Mouse (Mus musculus): ENCODE data around the gene Oaf. TPM values are rescaled to one million over a fixed set of nuclear protein-coding genes. Genes with fewer than 3 reads are reported as not detected.

Gene Oaf
- polyA plus RNA-seq, 1 experiment from 2014 or later, result 7.9 TPM

DNA sequence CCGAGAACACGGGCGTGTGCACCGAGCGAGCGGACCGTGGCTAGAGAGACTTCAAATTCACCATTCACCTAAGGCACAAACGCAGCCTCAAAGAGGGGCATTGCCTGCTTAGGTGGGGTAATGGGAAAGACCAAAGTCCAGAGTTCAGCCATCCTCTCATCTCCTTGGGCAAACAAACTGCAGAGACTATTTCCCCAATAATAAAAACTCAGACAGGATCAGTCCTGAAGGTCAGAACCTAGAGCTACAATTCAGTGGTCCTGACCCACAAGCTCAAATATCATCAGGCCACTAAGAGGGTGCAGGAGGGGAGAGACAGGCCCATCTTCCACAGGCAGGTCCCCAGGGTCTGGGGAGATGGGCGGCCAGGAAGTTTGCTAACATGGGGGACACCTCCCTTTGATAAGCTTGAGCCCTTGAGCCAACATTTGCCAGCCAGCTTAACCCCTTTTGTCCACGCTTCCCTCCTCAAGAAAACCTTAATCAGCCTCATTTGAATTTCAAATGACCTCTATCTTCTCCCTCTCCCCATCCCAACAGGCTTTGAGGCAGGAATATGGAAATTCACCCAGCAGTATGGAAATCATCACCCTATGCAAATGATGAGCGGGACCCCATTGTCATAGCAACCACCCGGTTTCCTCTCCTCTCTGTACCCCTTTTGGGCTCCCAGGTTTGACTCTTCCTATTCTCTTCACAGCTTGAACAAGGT, 51.2 kb downstream of the Oaf start:
- ATAC-seq (ENCODE audit: low FRiP score) (no peak), DNase-seq (ENCODE audit: low spot score) (no peak)
- Histone ChIP-seq H3K4me1 (replicated peaks; ENCODE audit: control insufficient read depth, insufficient read depth, low read length) (peaks cover 9% of the 10 kb centered on the region; the same call in 1 of the 2 replicates), H3K4me3 (replicated peaks; ENCODE audit: low read length) (no peak overlapping the region), H3K9me3 (ENCODE audit: control insufficient read depth, low read length) (no peaks in the 10 kb centered on the region), H3K9ac (no peak overlapping the region), H3K27me3 (ENCODE audit: control insufficient read depth, insufficient read depth, low read length) (no peaks in the 10 kb centered on the region), H3K36me3 (replicated peaks; ENCODE audit: control insufficient read depth, insufficient read depth) (no peaks in the 10 kb centered on the region), H3K27ac (no peak overlapping the region), H3K4me2 (replicated peaks) (no peak overlapping the region)
- 56% methylated on average over 12 of the region's 12 CpGs for WGBS

DNA sequence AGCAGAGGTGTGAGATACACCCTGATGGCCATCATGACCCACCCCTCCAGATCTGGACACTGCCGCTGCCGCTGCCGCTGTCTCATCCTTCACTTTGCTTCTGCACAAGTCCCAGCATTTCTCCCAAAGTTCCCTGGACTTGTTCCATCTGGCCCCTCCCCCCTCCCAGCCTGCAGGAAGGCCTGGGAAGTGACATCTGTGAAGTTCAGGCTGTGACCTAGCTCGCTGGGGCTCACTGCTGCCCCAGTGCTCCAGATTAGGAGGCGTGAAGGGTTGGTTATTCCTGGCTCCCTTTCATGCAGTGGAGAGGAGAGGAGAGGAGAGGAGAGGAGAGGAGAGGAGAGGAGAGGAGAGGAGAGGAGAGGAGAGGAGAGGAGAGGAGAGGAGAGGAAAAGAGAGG, 60.1 kb downstream of the Oaf start:
- Histone ChIP-seq H3K27ac (no peak overlapping the region), H3K4me1 (replicated peaks; ENCODE audit: control insufficient read depth, insufficient read depth, low read length) (no peaks in the 10 kb centered on the region), H3K4me2 (replicated peaks) (no peak overlapping the region), H3K36me3 (replicated peaks; ENCODE audit: control insufficient read depth, insufficient read depth) (no peaks in the 10 kb centered on the region), H3K9ac (no peak overlapping the region), H3K27me3 (ENCODE audit: control insufficient read depth, insufficient read depth, low read length) (no peaks in the 10 kb centered on the region), H3K9me3 (ENCODE audit: control insufficient read depth, low read length) (no peaks in the 10 kb centered on the region), H3K4me3 (replicated peaks; ENCODE audit: low read length) (no peak overlapping the region)
- ATAC-seq (ENCODE audit: low FRiP score) (no peak), DNase-seq (ENCODE audit: low spot score) (no peak)
- 57% methylated on average over 5 of the region's 5 CpGs for WGBS

DNA sequence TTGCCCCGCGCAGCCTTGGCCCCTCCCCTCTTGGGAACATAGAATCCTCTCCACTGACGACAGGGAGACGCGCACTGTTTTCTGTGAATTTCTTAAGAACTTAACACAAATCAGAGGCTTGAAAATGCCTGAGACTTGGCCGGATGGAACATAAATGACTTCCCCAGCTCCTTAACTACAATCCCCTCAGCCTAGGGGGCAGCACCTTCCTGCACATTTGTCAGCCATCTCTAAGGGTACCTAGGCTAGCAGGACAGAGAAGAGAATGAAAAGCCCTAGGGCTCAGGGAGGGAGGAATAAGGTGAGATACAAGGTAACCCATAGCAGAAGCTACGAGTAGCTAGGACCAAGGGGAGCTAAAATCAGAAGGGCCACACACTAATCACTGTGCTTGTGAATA, 61.5 kb downstream of the Oaf start:
- H3K4me1 ChIP-seq (replicated peaks; ENCODE audit: control insufficient read depth, insufficient read depth, low read length), result no peaks in the 10 kb centered on the region
- H3K4me2 ChIP-seq (replicated peaks), result no peak overlapping the region
- 59% methylated on average over 7 of the region's 7 CpGs for WGBS
- no peak for DNase-seq (ENCODE audit: low spot score)
- ATAC-seq (ENCODE audit: low FRiP score), result no peak
- H3K4me3 ChIP-seq (replicated peaks; ENCODE audit: low read length), result no peak overlapping the region
- no peaks in the 10 kb centered on the region for H3K27me3 ChIP-seq (ENCODE audit: control insufficient read depth, insufficient read depth, low read length)
- H3K9me3 ChIP-seq (ENCODE audit: control insufficient read depth, low read length), result no peaks in the 10 kb centered on the region
- H3K9ac ChIP-seq, result no peak overlapping the region
- no peaks in the 10 kb centered on the region for H3K36me3 ChIP-seq (replicated peaks; ENCODE audit: control insufficient read depth, insufficient read depth)
- no peak overlapping the region for H3K27ac ChIP-seq

Other genes with a start within 250 kb of the Oaf start
- gene Arhgef12, start 132.7 kb downstream of the Oaf start, polyA plus RNA-seq (2014; fragmentation: Nextera tagmentation; extraction: Ambion mirVana), result 31.7 and 38.4 TPM in 2 replicates
- 10.1 and 11.1 TPM in 2 replicates for gene Tmem136, start 123.3 kb downstream of the Oaf start, polyA plus RNA-seq (2014; fragmentation: Nextera tagmentation; extraction: Ambion mirVana)
- not detected in 2 replicates for gene Pou2f3, start 29.5 kb downstream of the Oaf start, polyA plus RNA-seq (2014; fragmentation: Nextera tagmentation; extraction: Ambion mirVana)
- gene Trim29, start 70.9 kb upstream of the Oaf start, polyA plus RNA-seq (2014; fragmentation: Nextera tagmentation; extraction: Ambion mirVana), result not detected in 2 replicates

Data from hindbrain, embryonic 14.5 days (tissue).